Mouse (Mus musculus): ENCODE measurements around the gene Map7.

The Map7 gene

GRCm38 (mm10) chr10:20236241-20236640, 88.0 kb downstream of the Map7 start:
- no peak for DNase-seq

- DNase-seq: no peak
Observed at GRCm38 (mm10) chr10:20238281-20238680, 90.0 kb downstream of the Map7 start.

GRCm38 (mm10) chr10:20240858-20241257, 92.6 kb downstream of the Map7 start:
- DNase-seq: no peak

GRCm38 (mm10) chr10:20243321-20243720, 95.0 kb downstream of the Map7 start:
- no peak for DNase-seq

- no peak for DNase-seq
Observed at GRCm38 (mm10) chr10:20245082-20245481, 96.8 kb downstream of the Map7 start.

- no peak for DNase-seq
Observed at GRCm38 (mm10) chr10:20249091-20249490, 100.8 kb downstream of the Map7 start.

- DNase-seq: no peak
Observed at GRCm38 (mm10) chr10:20255579-20255978, 107.3 kb downstream of the Map7 start.

- DNase-seq: no peak
Observed at GRCm38 (mm10) chr10:20257054-20257643, 108.9 kb downstream of the Map7 start.

- no peak for DNase-seq
Observed at GRCm38 (mm10) chr10:20257721-20258720, 109.8 kb downstream of the Map7 start.

GRCm38 (mm10) chr10:20259476-20259875, 111.2 kb downstream of the Map7 start:
- no peak for DNase-seq

GRCm38 (mm10) chr10:20262896-20263295, 114.6 kb downstream of the Map7 start:
- DNase-seq: no peak

- no peak for DNase-seq
Observed at GRCm38 (mm10) chr10:20264479-20264878, 116.2 kb downstream of the Map7 start.

GRCm38 (mm10) chr10:20267032-20267431, 118.8 kb downstream of the Map7 start:
- peak in 1 of 2 experiments; percentile 6 for DNase-seq

GRCm38 (mm10) chr10:20268945-20269344, 120.7 kb downstream of the Map7 start:
- no peak for DNase-seq

GRCm38 (mm10) chr10:20272380-20272779, 124.1 kb downstream of the Map7 start:
- no peak for DNase-seq

- DNase-seq: no peak
Observed at GRCm38 (mm10) chr10:20273278-20273677, 125.0 kb downstream of the Map7 start.

GRCm38 (mm10) chr10:20274022-20274421, 125.8 kb downstream of the Map7 start:
- no peak for DNase-seq

GRCm38 (mm10) chr10:20281456-20281855, 133.2 kb downstream of the Map7 start:
- DNase-seq: no peak

- peak; percentile 62 to 65 for DNase-seq
Observed at GRCm38 (mm10) chr10:20285289-20285975, 137.2 kb downstream of the Map7 start.

- DNase-seq: no peak
Observed at GRCm38 (mm10) chr10:20285994-20286836, 137.9 kb downstream of the Map7 start.

GRCm38 (mm10) chr10:20287369-20287768, 139.1 kb downstream of the Map7 start:
- DNase-seq: no peak

- peak; percentile 95 to 97 for DNase-seq
Observed at GRCm38 (mm10) chr10:20290467-20290883, 142.2 kb downstream of the Map7 start.

Data from cerebellum, postnatal 10 days (tissue).